Mouse (Mus musculus) MEL (cell line): ENCODE results near the gene Hsph1.

Experiments used
- CTCF ChIP-seq, 3 experiments: IDR thresholded peaks in 2 of 3; conservative IDR thresholded peaks in 1 of 3; 2 replicates each; pipeline ENCODE4 v1.5.1; 2011 to 2012; ENCODE audit warnings: low read length in 3 of 3, low read depth in 2 of 3, mild to moderate bottlenecking in 2 of 3, improper control_type of control experiment in 1 of 3, inconsistent platforms in 1 of 3, mixed read lengths in 1 of 3, moderate library complexity in 1 of 3; ENCODE audit not compliant: control insufficient read depth in 1 of 3, insufficient read depth in 1 of 3, poor library complexity in 1 of 3, severe bottlenecking in 1 of 3
- HCFC1 ChIP-seq: IDR thresholded peaks from 2 replicates; pipeline ENCODE4 v1.6.1; 2012; ENCODE audit warnings: low read depth, mild to moderate bottlenecking, inconsistent platforms, low read length, improper control_type of control experiment, moderate library complexity
- POLR2A ChIP-seq, 2 experiments: IDR thresholded peaks; 2 replicates each; pipeline ENCODE4 v1.6.1; 2011 to 2012; ENCODE audit warnings: low read length in 2 of 2, mild to moderate bottlenecking in 2 of 2, control low read depth in 1 of 2, improper control_type of control experiment in 1 of 2, low read depth in 1 of 2, moderate library complexity in 1 of 2; ENCODE audit not compliant: control insufficient read depth in 1 of 2, insufficient read depth in 1 of 2, poor library complexity in 1 of 2

DNA sequence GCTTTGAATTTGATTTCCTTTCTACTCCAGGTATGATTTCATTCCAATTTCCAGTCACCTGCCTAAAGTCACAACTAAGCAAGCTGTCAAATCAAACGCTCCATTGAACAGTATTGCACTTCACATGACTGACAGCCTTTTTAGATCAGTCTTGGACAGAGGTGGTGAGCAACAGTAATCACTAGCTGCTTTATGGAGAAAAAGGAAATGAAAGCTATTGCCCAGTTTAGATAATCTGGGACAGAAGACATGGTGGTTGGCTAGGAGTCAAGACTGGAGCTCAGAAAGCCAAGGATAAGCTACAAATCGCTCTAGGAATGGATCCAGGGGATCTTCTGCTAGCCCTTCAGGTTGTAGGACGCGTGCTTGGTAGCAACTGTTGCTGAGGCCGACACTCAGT, 27.2 kb upstream of the Hsph1 start:
- TF ChIP-seq POLR2A (IDR thresholded peaks at IDR 0.05; ENCODE audit: control insufficient read depth in 1 of 2, insufficient read depth in 1 of 2, low read depth in 1 of 2, low read length in 2 of 2, poor library complexity in 1 of 2) (no peak), HCFC1 (no peak), CTCF (IDR thresholded peaks at IDR 0.05 in 2 of 3, conservative IDR thresholded peaks at IDR 0.05 in 1 of 3; ENCODE audit: control insufficient read depth in 1 of 3, insufficient read depth in 1 of 3, low read depth in 2 of 3, low read length in 3 of 3, poor library complexity in 1 of 3, severe bottlenecking in 1 of 3) (no peak)
